Mouse (Mus musculus): Measurements from ENCODE around the gene Gm17535.
"Not testable (repeated sequence)": the region's sequence is repeated elsewhere in the genome, so short reads cannot be mapped to it uniquely, and the experiment has no call there.

GRCm38 (mm10) chr9:3034299-3034698 is at the start of gene Gm17535:
- not testable (repeated sequence) for TF ChIP-seq EP300, CTCF (IDR thresholded peaks at IDR 0.05; ENCODE audit: low read depth)

All from liver, embryonic 14.5 days (tissue).